Mouse (Mus musculus) CH12.LX (cell line): ENCODE measurements around the gene Eml1.

Experiments used
- ETS1 ChIP-seq: conservative IDR thresholded peaks from 2 replicates; pipeline ENCODE4 v1.6.1; 2012; ENCODE audit warnings: low read depth, mild to moderate bottlenecking, inconsistent platforms, low read length, improper control_type of control experiment, moderate library complexity
- ZC3H11A ChIP-seq: IDR thresholded peaks from 2 replicates; pipeline ENCODE4 v1.6.1; 2012; ENCODE audit warnings: low read depth, mild to moderate bottlenecking, inconsistent platforms, low read length, improper control_type of control experiment
- ZNF384 ChIP-seq: IDR thresholded peaks from 2 replicates; pipeline ENCODE4 v1.6.1; 2012; ENCODE audit warnings: low read depth, low read length, improper control_type of control experiment, inconsistent platforms

DNA sequence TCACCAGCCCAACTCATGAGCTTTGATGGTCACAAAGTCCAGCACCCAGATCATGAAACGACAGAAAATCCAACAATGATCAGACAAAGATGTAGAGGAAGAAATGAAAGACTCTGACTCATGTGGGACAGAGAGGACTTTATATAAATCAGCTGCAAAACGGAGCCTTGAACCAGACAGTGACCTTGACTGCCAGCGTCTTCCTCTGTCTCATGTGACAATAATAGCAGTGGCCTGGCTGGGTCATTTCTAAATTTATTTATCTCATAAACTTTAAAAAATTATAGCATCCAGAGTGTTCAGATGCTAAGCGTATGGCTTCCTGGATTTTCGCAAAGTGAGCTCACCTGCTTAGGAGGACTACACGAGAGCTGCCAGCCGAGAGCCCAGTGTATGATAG is 27.9 kb downstream of the Eml1 start:
- TF ChIP-seq ZNF384 = no peak
- TF ChIP-seq ETS1 = no peak
- no peak for TF ChIP-seq ZC3H11A
